Mouse (Mus musculus) CD4-positive helper T cell, adult 2 months (primary cell): Measurements from ENCODE around the gene Dck.
"Not testable (repeated sequence)": the region's sequence is repeated elsewhere in the genome, so short reads cannot be mapped to it uniquely, and the experiment has no call there.

Experiments used
- DNase-seq: peaks from one replicate; pipeline ENCODE4 v3.0.0-alpha.2; 2012; ENCODE audit warnings: low read depth, missing footprints, low spot score

Gene Dck

DNA sequence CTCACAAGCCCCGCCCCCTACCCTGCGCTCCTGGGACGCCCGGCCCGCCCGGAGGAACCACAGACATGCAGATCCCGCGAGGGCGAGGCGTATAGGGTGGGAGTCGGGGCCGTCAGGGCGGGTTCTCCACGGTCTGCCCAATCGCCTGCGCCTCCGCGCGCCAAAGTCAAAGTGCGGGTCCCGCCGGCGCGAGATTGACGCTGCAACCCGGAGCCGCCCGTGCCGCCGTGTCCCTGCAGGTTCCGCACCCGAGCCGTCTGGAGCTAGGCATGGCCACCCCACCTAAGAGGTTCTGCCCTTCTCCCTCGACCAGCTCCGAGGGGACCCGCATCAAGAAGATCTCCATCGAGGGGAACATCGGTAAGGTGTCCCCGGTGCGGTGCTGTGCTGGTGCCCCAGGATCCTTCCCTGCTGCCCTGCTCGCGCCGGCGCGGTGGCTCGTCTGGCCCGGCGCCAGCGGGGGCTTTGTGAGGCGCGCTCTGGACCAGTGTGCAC, at the start of gene Dck:
Dck (plus strand) TSS at position 10 of the 495 bp plus-strand sequence.
- DNase-seq = peak; percentile 98

DNA sequence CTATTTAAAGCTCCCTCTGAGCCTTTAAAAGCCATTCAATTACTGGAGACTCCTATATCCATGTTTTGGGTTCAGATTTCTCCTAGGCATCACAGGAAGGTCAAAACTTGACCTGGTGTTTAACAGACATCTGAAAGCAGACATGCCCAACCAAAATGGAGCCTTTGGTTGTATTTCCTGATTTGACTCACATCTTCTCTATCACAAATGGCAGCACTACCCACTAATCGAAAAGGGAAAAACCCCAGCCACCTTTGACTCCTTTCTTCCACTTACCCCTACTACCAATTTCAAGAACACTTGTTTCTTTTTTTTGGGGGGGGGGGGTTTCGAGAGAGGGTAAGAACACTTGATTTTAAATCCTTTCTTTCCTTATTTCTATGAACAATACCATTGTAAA, 47.8 kb upstream of the Dck start:
- peak; percentile 7 for DNase-seq

DNA sequence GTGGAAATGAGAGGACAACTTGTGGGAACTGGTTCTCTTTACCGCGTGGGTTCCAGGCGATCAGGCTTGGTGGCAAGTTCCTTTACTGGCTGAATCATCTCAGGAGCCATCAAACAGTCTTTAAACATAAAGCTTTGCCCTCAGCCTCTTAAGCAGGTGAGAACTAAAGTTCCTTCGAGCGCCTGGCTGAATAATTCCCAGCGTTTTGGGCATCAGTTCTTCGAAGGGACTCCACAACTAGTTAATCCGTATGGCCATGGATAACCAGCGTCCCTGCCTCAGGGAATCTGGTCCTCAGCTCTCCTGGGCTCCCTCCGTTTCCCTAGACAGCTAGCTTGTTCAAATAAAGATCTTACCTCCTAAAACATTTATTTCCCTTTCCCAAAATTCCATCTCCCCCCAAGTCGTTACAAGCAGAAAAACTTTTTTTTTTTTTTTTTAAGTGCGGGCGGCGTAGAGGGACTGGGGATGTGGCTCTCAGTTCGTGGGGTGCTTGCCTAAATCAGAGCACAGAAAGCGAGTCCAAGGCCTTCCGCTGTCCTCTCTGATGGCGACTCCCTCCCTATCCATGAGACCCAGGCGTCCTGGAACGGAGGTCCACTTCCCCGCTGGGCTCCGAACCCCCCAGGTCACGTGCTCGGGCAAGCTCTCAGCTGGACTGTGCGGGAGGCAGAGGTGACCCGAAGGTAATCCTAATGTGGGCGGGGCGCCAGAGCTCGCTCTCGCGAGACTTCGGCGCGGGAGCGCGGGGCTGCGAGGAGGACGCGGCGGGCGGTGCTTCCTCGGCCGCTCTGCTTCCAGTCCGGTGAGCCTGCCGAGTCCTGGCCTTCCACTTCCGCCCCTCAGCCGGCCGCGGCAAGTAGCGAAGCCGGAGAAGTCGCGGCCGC, 44.4 kb upstream of the Dck start, which contains the start of gene Mob1b:
Mob1b (plus strand) TSS at position 740 of the 887 bp plus-strand sequence.
- DNase-seq = peak; percentile 95

DNA sequence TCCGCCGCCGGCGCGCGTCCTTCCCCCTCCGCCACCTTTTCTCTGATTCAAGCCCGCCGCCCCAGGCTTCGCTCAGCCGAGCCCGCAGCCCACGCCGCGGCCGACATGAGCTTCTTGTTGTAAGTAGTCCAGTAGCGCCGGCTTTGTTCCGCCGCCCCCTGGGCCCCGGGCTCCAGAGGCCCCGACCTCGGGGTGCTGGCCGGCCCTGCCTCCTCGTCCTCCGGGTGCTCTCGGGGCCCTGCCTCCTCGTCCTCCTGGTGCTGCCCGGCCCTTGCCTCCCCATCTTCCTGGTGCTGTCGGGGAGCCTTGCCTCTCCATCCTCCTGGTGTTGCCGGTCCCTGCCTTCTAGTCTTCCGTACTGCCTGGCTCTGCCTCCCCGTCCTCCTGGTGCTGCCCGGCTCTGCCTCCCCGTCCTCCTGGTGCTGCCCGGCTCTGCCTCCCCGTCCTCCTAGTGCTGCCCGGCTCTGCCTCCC, 43.8 kb upstream of the Dck start:
- DNase-seq = no peak

DNA sequence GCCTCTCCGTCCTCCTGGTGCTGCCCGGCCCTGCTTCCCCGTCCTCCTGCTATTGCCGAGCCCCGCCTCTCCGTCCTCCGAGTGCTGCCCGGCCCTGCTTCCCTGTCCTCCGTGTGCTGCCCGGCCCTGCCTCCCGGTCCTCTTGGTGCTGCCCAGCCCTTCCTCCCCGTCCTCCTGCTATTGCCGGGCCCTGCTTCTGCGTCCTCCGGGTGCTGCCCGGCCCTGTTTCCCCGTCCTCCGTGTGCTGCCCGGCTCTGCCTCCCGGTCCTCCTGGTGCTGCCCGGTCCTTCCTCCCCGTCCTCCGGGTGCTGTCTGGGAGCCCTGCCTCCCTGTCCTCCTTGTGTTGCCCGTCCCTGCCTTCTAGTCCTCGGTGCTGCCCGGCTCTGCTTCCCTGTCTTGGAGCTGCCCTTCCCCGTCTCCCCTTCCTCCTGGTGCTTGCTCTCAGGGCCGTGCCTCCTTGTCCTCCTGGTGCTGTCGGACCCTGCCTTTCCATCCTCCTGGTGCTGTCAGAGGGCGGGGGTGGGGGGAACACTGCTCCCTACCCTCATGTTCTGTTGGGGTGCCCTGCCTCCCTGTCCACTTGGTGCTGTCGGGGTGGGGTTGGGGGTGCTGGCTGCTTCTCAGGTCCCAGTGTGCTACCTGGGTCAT, 43.1 kb upstream of the Dck start:
- DNase-seq = peak; percentile 51

DNA sequence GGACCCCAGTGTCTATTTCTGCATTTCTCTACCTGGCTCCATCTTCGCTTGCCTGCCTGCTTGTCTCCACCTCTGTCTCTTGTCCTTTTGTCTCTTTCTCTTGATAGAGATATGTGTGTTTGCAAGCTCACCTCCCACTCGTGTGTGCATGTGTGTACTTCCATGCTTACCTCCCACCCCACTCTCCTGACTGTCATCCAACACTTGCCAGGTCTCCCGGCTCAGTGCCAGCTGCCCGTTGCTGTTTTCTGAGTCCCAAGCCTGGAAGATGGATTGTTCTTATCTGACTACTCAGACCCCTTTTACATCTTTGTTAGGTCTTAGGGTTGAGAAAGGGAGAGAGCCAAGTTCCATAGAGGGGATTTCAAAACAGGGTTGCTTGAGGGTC, 42.6 kb upstream of the Dck start:
- DNase-seq = no peak

DNA sequence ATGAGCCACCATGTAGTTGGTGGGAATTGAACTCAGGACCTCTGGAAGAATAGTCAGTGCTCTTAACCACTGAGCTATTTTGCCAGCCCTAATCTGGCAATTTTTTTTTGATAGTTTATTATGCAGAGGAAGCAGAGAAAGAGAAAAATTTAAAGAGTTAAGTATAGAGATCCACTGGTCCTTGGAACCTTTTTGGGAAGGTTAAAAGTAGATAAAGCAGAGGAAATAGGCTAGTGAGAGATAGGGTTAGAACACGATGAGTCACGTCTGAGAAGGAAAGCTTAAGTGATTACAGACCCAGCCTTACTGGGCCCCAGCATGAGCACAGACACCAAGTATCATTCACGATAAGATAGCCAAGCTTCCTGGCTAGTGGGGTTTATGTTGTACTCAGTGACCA, 40.8 kb upstream of the Dck start:
- no peak for DNase-seq

DNA sequence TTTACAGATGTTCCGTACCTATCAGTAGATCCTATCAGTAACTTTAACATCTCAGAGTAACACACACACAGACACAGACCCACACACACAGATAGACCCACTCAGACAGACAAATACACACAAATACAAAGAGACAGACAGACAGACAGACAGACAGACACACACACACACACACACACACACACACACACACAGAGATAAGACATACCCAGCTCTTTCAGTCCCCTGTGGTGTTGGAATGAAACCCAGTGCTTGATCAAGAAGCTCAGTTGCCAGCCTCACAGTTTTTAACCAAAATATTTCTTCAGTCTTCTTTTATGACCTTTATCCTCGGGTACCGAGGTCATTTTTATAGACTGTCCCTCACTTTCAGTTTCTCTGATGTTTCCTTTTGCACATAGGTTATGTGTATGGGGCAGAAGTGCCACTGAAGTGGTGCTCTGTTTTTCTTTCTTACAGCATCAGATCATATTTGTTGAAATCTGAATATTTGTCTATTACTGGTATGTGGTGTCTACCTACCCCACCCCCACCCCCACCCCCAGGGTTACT, 37.1 kb upstream of the Dck start:
- peak; percentile 31 for DNase-seq

DNA sequence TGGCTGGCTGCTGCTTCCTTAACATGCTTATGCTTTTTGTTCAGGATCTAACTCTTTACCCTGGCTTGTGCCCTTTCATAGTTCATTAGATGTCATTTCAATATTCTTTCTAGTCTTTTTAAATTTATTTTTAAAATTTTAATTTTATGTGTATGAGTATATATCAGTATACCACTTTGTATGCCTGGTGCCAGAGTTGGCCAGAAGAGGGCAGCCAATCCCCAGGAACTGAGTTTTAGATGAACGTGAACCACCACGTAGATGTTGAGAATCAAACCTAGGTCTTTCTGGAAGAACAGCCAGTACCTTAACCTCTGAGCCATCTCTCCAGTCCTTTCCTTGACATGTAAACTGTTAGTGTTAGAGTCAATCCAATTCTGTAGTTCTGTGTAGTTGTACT, 30.0 kb upstream of the Dck start:
- DNase-seq = peak; percentile 25

DNA sequence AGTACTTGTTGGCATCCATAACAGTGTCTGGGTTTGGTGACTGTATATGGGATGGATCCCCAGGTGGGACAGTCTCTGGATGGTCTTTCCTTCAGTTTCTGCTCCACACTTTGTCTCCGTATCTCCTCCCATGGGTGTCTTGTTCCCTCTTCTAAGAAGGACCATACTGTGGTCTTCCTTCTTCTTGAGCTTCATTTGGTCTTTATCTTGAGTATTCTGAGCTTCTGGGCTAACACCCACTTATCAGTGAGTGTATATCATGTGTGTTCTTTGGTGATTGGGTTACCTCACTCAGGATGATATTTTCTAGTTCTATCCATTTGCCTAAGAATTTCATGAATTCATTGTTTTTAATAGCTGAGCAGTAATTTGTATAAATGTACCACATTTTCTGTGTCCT, 23.7 kb upstream of the Dck start:
- DNase-seq = not testable (repeated sequence)

DNA sequence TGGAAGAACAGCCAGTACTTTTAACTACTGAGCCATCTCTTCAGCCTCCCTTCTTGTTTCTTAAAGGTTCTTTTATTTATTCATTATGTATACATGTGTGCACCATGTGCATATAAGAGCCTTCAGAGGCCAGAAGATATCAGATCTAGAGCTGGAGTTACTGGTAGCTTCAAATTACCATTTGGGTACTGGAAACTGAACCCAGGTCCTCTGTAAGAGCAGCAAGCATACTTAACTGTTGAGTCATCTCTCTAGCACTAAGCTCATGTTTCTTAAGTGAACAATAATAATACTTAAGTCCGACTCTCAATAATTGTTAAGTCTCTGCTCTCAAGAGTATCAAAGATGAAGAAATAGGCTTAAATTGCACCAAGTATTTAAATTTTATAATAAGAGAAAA, 17.0 kb upstream of the Dck start:
- no peak for DNase-seq

DNA sequence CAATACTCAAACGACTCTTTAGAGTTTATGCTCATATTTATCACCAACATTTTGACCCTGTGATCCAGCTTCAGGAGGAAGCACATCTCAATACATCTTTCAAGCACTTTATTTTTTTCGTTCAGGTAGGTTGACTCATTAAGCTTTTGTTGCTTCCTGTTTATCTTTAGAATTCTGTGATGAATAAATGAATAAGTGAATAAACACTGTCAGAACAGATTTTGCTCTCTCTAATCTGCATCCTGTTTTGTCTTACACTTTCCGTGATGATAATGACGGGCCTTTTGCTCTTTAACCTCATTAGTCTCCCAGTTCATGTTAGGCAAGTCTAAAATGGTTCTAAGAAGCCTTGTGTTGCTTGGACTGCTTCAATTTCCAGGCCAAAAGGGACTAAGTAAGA, 11.6 kb upstream of the Dck start:
- DNase-seq = no peak

DNA sequence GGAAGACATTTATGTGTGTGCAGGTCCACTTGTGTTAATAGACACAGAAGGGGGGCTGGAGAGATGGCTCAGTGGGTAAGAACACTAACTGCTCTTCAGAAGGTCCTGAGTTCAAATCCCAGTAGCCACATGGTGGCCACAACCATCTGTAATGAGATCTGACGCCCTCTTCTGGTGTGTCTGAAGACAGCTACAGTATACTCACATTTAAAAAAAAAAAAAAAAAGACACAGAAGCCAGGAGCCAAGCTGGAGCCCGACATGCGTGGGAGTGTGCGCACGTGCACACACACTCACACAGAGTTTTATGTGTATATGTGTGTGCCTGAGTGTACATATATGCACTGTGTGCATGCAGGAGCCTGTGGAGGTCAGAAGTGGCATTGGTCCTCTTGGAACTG, 2.2 kb upstream of the Dck start:
- no peak for DNase-seq

DNA sequence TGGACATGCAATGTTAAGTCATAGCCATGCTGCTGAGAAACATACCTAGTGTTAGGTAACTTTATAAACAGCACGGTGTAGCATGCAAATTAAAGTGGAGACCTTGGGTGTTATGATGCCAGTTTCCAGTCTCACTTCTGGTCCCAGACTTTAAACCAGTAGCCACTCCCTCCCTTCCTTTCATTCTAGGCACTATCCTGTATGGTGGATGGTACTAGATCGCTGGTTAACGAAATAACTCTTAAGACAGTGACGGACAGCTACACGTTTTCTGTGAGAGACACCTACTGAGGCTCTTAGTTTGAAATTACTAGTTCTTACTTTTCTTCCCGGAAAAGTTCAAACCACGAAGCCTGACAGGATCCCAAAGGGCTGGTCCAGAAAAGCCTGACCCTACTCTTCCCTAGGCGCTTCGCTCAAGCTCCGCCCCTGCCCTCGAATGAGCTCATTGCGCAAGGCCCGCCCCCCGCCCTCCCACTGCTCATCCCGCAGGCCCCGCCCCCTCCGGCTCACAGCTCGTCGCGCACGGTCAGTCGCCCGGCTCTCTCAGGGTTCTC, 288 bp upstream of the Dck start:
- DNase-seq = no peak

DNA sequence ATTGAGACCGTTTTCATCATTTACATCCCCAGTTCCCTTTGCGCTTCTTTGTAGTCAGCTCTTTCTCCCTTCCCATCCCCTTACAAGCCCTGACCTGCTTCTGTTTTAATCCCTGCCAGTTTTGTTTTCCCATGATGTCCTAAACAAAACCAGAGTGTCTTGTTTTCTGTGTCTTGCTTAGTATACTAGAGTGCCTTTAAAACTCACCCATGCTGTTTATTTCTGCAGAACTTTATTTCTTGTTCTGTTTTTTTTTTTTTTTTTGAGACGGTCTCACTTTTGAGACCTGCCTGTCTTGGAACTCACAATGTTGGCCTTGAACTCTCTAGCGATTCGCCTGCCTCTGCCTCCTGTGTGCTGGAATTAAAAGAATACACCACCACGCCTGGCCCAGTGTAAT, 791 bp downstream of the Dck start:
- DNase-seq = no peak

DNA sequence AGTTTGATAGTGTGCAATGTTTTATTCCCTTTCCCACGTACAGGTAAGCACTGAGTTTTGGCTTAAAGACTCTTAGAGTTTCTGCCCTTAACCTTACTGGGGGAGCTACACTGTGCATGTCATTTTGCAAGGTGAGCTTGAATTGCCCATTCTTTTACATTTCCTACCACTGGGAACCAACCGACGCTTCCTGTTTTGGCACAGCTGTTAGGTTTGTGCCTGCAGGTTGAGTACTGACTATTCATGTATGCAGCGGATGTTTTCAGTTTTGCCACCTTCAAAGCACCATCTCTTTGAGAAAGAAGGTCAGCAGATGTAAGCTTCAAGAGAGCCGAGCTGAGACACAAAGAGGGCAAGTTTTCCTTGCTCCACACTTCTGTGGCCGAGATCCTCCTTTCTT, 1.3 kb downstream of the Dck start:
- DNase-seq = peak; percentile 60

DNA sequence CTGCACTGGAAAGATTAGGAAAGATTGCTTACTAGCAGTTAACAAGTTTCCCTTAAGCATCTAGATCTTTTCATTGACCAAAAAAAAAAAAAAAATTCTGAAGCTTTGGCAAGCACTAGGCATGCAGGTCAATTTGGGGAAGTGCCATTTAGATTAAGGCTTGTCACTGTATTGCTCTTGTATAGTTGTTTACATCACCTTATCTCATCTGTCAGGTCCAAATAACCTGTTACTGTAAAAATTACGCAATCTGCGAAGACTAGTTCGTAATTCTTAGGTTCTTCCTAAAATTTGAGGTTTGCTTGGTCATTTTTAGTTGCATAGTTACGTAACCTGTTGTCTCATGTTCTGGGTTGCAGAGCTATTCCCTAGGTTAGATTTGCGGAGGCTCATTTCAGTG, 2.1 kb downstream of the Dck start:
- no peak for DNase-seq

DNA sequence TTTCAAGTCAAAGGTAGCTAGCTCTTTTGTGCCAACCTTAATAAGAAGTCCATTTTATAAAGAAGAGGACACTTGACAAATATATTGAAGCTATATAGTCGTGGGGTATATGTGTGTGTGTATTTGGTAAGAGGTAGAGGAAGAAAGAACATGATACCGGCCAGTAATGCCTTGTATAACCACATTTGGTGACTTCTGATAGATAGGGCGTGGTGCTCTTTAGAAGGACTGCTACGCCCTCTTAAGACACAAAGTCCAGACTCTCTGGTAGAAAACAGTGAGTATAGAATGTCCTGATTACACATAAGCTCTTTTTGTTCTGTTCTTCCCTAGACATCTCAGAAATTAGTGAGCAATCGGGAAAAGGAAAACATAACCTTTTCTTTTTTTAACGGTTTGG, 3.4 kb downstream of the Dck start:
- no peak for DNase-seq

DNA sequence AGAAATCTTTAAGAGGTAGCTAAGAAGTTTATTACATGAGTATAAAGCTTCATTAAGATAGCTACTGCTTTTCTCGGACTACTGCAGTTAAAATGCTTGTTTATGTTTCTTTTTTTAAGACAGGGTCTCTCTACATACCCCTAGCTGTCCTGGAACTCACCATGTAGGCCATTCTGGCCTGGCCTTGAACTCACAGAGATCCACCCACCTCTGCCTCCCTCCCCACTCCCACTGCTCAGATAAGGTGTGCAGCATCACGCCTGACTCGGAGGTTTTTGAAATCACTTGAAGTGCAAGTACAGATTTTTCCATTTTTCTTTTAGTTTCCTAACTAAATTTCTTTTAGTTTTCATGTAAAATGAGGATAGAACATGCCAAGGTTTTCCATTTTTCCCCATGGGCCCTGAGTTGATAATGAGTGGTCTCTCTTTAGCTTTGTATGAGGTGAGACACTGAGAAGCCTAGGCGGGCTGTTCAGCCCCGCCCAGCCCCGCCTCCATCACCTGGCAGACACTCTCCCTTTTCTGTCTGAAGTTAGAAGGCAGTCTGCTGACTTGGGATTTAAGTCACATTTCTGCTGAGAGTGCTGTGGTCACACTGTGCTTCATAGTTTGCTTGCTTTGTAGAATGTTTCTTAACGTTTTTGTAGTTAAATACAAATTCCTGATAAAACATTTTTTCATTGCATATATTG, 17.4 kb downstream of the Dck start:
- DNase-seq = no peak

DNA sequence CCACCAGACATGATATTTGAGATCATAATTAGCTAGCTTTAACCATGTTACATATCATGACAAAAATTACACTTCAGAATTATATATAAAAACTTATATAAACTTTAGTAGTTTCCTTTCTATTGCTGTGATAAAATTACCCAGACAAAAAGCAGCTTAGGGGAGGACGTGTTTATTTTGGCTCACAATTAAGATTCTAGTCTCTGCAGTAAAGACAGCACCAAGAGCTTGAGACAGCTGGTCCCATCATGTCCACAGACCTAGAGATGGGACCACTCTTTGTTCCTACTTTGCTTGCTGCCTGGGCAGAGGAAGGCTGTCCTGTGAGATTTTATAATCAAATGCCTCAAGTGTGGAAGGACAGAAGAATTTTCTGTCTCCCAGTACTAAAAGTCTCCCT, 20.3 kb downstream of the Dck start:
- DNase-seq = no peak

DNA sequence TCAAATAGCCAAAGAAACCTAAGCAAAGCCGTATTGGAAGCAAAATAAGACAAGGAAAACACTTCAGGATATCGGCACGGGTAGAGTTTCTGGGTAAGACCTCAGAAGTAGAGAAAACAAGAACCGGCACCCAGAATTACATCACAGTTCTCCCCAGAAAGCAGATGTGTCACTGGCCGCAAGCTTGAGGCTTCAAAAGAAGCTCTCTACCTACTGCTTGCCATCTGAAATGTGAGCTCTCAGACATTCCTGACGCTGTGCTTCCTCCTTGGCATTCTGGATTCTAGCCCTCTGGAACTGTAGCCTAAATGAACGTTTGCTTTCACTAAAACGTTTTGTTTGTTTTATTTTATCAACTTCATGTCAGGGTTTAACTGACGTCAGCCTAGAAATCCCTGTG, 25.9 kb downstream of the Dck start:
- DNase-seq = no peak
